Mouse (Mus musculus) lung, adult 2 months (tissue): ENCODE measurements around the gene Slc41a3.

Experiments
- CTCF ChIP-seq: fragments of 200-500 bp; IDR thresholded peaks from 2 replicates; pipeline ENCODE4 v1.5.1; 2011; ENCODE audit warnings: mild to moderate bottlenecking, low read length, control low read depth; ENCODE audit not compliant: insufficient read depth
- POLR2A ChIP-seq: fragments of 200-500 bp; IDR thresholded peaks from 2 replicates; pipeline ENCODE4 v1.6.1; 2011; ENCODE audit warnings: low read depth, mild to moderate bottlenecking, control low read depth, low read length, borderline replicate concordance; ENCODE audit errors: extremely low read depth

DNA sequence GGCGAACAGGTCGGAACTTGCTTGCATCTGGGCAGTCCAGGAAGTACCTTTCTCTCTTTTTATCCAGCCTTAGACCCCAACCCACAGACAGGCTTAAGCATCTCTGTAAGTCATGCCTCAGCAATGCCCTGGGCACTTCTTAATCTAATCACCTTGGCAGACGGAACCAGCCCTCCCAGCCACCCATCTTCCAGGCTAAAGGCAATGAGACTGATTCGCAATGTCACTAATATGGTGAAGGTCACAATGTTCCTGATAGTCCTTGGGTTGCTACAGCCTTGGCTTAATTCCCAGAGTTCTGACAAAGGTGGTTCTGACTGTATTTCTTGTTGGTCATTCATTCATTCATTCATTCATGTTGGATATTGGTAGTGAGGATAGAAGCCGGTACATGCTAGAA is 5.7 kb downstream of the Slc41a3 start:
- TF ChIP-seq POLR2A: no peak
- no peak for TF ChIP-seq CTCF
